Mouse (Mus musculus) heart, embryonic 10.5 days (tissue): ENCODE measurements at regions not wholly inside any gene's neighbourhood (a gene's known extent, or its start where the extent isn't known, plus 50 kb on each side); places are given as distances from the start of the nearest gene placed in this dataset.

Source experiments
- DNase-seq: peaks from one replicate; pipeline ENCODE4 v3.0.0-alpha.2; 2017; ENCODE audit warnings: low spot score
- H3K27ac ChIP-seq: fragments of 300-500 bp; sonication (generic); 2 replicates; pipeline ENCODE4 v1.5.1; 2016; ENCODE audit warnings: mild to moderate bottlenecking
- H3K27me3 ChIP-seq: fragments of 300-500 bp; sonication (generic); 2 replicates; pipeline ENCODE4 v1.6.1; 2016; ENCODE audit warnings: mild to moderate bottlenecking; ENCODE audit not compliant: poor library complexity, insufficient read depth, severe bottlenecking
- H3K36me3 ChIP-seq: fragments of 300-500 bp; sonication (generic); 2 replicates; pipeline ENCODE4 v1.6.1; 2016; ENCODE audit warnings: mild to moderate bottlenecking, moderate library complexity
- H3K4me1 ChIP-seq: fragments of 300-500 bp; sonication (generic); 2 replicates; pipeline ENCODE4 v1.6.1; 2016; ENCODE audit warnings: mild to moderate bottlenecking
- H3K4me3 ChIP-seq: fragments of 300-500 bp; sonication (generic); 2 replicates; pipeline ENCODE4 v1.5.1; 2016; ENCODE audit warnings: mild to moderate bottlenecking, moderate library complexity
- H3K9me3 ChIP-seq: fragments of 300-500 bp; sonication (generic); 2 replicates; pipeline ENCODE4 v1.6.1; 2016; ENCODE audit warnings: mild to moderate bottlenecking, moderate library complexity
- WGBS: fragments of 180-500 bp; shearing (Covaris S2); methylation state at CpG from one replicate; pipeline ENCODE4 v1.1.7; 2016; 5-methylcytosine and 5-hydroxymethylcytosine counted together

DNA sequence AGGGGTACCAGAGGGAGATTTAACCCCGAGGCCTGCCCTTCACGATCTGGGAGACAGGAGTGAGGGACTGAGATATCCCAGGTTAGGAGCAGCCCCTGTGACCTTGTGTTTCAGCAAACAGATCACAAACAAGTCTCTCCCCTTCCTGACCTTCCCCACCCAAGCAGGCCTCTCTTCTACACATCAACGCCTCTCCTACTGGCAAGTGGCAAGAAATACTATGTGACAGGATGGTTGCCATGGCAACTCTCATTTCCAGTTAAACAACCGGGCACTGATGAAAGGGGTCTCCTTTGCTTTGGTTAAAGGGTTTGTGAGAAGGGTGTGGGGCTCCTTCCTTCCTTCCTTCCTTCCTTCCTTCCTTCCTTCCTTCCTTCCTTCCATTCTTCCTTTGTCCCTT lies 134.6 kb upstream of the Gm4791 start:
- no peaks in the 10 kb centered on the region for H3K9me3 ChIP-seq
- no peaks in the 10 kb centered on the region for H3K4me1 ChIP-seq
- no peaks in the 10 kb centered on the region for H3K27me3 ChIP-seq
- H3K4me3 ChIP-seq, result no peak overlapping the region
- WGBS, result 20% methylated on average over 4 of the region's 4 CpGs
- H3K36me3 ChIP-seq, result no peaks in the 10 kb centered on the region
- H3K27ac ChIP-seq, result no peak overlapping the region
- no peak for DNase-seq

DNA sequence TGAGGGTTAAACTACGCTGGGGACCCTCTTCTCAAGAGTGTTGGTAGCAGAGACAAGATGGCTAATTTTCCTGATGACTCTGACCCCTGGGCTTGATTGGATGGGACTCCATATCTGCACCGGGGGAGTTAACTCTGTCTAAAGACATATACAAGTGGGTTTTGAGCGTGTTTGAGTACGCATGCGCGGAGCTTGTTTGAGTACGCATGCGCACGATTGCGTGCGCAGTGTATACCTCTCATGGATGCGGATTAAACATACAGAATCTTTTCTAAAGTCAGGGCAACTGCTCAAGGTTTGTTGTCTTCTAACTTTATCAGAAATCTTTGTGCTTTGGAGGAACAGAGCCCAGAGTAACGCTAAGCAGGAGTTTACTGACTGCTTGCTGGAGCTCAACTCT lies 146.8 kb upstream of the Gm4791 start:
- Histone ChIP-seq H3K27me3 (peaks cover 13% of the 10 kb centered on the region; the same call in 1 of the 2 replicates), H3K4me3 (no peak overlapping the region), H3K36me3 (no peaks in the 10 kb centered on the region), H3K27ac (no peak overlapping the region), H3K4me1 (peaks cover 9% of the 10 kb centered on the region), H3K9me3 (no peaks in the 10 kb centered on the region)
- peak; percentile 60 for DNase-seq
- WGBS, result 90% methylated on average over 13 of the region's 13 CpGs

DNA sequence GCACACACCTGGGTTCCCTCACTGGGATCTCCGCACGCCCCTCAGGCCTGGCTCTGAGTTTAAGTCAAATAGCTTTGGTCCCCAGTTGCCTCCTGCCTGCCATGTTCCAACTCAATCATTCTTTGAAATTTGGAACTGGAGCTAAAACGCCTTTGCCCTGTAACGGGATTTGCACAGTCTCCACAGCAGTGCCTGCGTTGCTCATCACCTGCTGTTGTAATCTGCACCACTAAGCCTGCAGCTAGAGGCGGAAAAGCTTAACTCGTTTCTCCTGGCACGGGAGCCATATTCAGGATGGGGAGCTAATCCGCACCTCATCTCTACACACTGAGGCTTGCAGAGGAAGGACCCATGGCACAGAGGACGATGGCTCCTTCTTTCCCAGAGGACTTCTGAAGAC lies 147.2 kb upstream of the Gm4791 start:
- WGBS, result 74% methylated on average over 10 of the region's 10 CpGs
- DNase-seq, result no peak
- Histone ChIP-seq H3K36me3 (no peaks in the 10 kb centered on the region), H3K27ac (no peak overlapping the region), H3K9me3 (no peaks in the 10 kb centered on the region), H3K27me3 (peaks cover 13% of the 10 kb centered on the region; the same call in 1 of the 2 replicates), H3K4me3 (no peak overlapping the region), H3K4me1 (peaks cover 9% of the 10 kb centered on the region)

DNA sequence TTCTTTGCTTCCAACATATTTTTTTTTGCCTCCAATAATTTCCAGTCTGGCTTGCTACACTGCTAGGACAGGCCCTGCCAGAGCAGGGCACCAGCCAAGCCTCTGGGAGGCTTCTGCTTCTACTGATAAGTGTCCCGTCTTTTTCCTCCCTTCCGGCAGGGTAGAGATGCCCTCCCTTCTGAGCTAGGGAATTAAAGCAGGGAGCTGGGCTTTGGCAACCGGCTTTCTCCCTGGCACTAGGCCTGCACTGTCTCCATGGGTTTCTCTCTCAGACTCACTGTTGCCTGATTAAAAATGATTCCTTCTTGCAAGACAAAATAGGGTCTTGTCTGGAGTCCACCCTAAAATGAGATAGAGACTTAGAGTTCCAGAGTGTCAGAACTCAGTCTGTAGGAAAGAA lies 153.3 kb upstream of the Gm4791 start:
- no peak overlapping the region for H3K27ac ChIP-seq
- H3K9me3 ChIP-seq, result no peaks in the 10 kb centered on the region
- H3K36me3 ChIP-seq, result no peaks in the 10 kb centered on the region
- 37% methylated on average over 3 of the region's 3 CpGs for WGBS
- DNase-seq, result no peak
- no peak overlapping the region for H3K4me3 ChIP-seq
- H3K4me1 ChIP-seq, result peaks cover 9% of the 10 kb centered on the region
- peaks cover 4% of the 10 kb centered on the region for H3K27me3 ChIP-seq

DNA sequence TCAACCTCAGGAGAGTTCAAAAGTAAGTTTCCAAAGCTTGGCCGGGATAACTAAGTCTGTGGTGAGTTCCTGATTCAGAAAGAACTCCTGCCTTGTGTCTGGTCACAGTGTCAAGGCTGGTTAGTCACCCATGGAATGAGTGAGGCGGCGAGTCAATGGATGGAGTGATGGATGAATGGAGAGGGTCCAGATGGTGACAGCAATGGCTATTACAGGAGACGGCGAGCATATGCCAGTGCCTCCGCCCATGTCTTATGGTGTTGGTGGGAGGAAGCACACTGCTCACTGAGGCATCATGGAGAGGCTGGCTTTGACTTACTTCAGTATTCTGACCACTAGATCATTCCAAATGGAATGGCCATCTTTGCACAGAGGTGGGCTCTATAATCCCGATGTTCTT lies 154.8 kb upstream of the Gm4791 start:
- Histone ChIP-seq H3K9me3 (no peaks in the 10 kb centered on the region), H3K4me3 (no peak overlapping the region), H3K27ac (no peak overlapping the region), H3K27me3 (peaks cover 4% of the 10 kb centered on the region), H3K36me3 (no peaks in the 10 kb centered on the region), H3K4me1 (peaks cover under 1% of the 10 kb centered on the region)
- 94% methylated on average over 7 of the region's 7 CpGs for WGBS
- DNase-seq, result no peak

DNA sequence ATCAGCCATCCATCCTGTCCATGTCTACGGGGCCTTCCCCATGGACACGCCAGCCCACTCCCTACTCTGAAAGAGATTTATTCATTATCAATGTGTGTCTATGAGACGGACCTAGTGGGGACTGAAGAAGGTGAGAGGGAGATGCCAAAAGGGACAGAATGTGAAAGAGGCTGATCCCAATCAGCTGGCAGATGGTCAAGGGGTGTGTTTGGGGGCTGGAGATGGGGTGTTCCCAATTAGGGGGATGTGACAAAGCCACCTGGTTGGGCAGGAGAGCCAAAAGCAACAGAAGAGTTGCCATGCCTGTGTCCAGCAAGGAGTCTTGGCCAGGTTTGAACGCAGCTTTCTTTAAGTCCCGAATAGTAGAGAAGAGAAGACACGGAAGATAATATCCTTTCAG lies 157.0 kb upstream of the Gm4791 start:
- DNase-seq, result no peak
- Histone ChIP-seq H3K36me3 (no peaks in the 10 kb centered on the region), H3K4me1 (no peaks in the 10 kb centered on the region), H3K27me3 (peaks cover 4% of the 10 kb centered on the region), H3K9me3 (no peaks in the 10 kb centered on the region), H3K4me3 (no peak overlapping the region), H3K27ac (no peak overlapping the region)
- 81% methylated on average over 6 of the region's 6 CpGs for WGBS

DNA sequence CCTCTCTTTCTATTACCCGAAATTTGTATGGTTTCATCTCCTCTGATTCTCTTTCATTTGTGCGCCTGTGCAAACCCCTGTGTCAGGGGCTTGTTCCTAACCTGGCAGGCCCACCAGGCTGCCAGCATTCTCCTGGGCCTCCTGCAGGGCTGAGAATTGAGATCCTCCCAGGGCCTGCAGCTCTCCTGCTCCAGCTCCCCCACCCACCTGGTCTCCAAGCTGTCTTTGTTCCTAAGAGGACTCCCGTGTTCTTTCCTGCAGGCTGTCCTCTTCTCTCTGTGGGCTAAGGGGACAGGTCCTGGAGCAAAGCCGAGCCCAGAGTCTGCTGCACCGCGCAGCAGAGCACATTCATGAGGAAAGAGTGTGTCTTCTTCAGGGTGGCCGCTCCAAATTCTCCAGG lies 163.3 kb upstream of the Gm4791 start:
- H3K27me3 ChIP-seq, result peaks cover 16% of the 10 kb centered on the region
- DNase-seq, result no peak
- H3K4me3 ChIP-seq, result no peak overlapping the region
- H3K36me3 ChIP-seq, result no peaks in the 10 kb centered on the region
- no peak overlapping the region for H3K27ac ChIP-seq
- H3K9me3 ChIP-seq, result no peaks in the 10 kb centered on the region
- WGBS, result 30% methylated on average over 7 of the region's 7 CpGs
- peaks cover 5% of the 10 kb centered on the region for H3K4me1 ChIP-seq

DNA sequence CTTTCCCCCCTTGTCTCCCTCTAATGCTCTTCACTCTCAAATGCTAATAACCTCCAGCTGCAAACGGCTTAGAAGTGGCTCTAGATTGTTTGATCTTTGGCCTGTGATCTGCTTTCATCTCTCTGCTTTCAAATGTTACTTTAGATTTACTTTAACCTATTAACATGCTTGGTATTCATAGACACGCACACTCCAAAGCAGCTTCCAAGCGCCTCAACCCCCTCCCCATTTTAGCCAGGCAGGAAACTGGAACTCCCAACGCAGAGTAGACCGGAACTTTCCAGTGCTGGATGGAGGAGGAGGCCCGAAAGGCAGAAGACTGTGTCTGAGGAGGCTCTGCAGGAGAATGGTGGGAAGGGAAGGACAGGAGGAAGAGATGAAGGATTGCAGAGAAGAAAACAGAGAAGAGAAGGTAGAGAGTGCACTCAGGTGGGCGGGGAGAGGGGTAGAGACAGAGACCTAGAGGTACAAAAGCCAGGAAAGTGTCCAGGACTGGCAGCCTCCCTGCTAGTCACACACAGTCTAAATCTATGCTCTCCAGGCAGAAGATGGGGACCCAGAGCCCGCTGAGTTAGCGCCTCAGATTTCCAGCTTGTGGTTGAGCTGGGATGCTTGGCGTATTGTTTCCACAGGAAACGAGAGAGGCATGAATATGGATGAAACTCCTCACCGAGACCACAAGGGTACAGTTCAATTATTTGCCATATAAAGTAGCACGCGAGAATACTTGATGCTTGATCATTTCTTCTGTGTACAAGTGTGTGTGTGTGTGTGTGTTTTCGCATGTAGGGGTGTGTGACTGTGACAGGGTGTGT lies 167.6 kb upstream of the Gm4791 start:
- DNase-seq, result no peak
- 52% methylated on average over 15 of the region's 15 CpGs for WGBS
- H3K27me3 ChIP-seq, result peaks cover 23% of the 10 kb centered on the region
- H3K4me1 ChIP-seq, result peaks cover 5% of the 10 kb centered on the region
- H3K9me3 ChIP-seq, result no peaks in the 10 kb centered on the region
- H3K4me3 ChIP-seq, result no peak overlapping the region
- no peaks in the 10 kb centered on the region for H3K36me3 ChIP-seq
- no peak overlapping the region for H3K27ac ChIP-seq

DNA sequence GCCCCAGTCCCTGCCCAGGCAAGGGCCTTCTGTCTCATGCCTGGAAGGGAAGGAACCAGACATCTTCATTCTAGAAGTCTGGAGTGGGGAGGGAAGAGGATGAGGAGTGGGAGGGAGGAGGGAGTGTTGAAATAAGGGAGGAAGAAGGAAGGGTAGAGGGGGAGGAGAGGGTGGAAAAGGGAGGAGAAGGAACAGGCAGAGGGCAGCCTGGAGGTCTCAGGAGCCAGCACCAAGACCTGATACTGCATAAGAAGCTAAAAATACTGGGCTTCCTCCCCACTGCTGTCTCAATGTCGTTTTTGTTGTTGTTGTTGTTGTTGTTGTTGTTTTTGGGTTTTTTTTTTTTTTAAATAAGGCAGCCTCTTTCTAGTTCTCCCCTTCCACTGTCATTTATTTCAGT lies 168.2 kb upstream of the Gm4791 start:
- no peak for DNase-seq
- no peaks in the 10 kb centered on the region for H3K36me3 ChIP-seq
- 10% methylated on average over 1 of the region's 1 CpGs for WGBS

DNA sequence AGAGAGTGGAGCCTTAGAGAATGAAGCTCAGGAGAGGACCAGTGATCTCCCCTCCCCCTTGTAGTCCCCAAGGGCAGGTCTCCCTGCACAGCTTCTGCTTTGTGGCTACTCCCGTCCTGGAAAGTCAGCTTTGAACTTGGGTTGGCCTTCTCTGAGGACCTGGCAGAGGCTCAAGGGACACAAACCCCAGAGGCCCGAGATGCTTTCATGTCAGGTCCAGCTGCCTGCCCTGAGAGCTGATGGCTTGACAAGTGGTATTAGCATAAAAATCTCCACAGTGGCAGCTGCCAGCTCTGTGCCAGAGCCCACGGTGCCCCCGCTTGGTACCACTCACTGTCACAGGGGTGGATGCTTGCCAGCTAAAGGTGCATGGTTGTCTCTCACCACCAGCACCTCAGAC lies 173.8 kb upstream of the Gm4791 start:
- no peak overlapping the region for H3K27ac ChIP-seq
- no peak for DNase-seq

More for the DNA sequence above, 168.2 kb upstream of the Gm4791 start:
- H3K27ac ChIP-seq, result no peak overlapping the region
- peaks cover 23% of the 10 kb centered on the region for H3K27me3 ChIP-seq
- H3K9me3 ChIP-seq, result no peaks in the 10 kb centered on the region
- no peak overlapping the region for H3K4me3 ChIP-seq
- H3K4me1 ChIP-seq, result peaks cover 5% of the 10 kb centered on the region

DNA sequence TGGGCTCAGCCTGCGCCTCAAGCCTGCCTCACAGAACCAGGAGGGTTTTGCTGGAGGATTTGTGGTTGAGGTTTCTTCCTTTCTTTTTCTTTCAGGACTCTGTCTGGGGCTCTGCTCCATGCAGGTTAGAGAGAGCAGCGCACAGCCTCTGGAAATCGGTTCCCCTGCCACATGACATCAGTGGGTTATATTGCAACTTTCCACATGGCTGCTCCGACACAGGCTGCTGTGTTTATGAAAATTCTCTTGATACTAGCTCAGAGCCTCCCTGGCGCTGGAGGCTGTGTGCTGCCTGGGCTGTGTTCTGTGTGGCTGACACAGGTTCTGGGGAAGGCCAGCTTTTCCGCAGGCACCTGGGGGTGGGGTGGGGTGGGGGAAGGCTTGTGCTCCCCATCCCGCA lies 178.7 kb upstream of the Gm4791 start:
- Histone ChIP-seq H3K4me3 (no peak overlapping the region), H3K4me1 (0 out of 2 replicates have a peak, but pooled peaks cover under 1% of the 10 kb centered on the region), H3K27ac (no peak overlapping the region), H3K9me3 (no peaks in the 10 kb centered on the region), H3K36me3 (no peaks in the 10 kb centered on the region), H3K27me3 (peaks cover 31% of the 10 kb centered on the region; the same call in 1 of the 2 replicates)
- DNase-seq, result no peak
- WGBS, result 66% methylated on average over 7 of the region's 7 CpGs

More for the DNA sequence above, 173.8 kb upstream of the Gm4791 start:
- peaks cover 19% of the 10 kb centered on the region; the same call in 1 of the 2 replicates for H3K27me3 ChIP-seq
- H3K9me3 ChIP-seq, result no peaks in the 10 kb centered on the region
- WGBS, result 59% methylated on average over 4 of the region's 4 CpGs
- no peak overlapping the region for H3K4me3 ChIP-seq
- H3K4me1 ChIP-seq, result no peaks in the 10 kb centered on the region; the same call in 1 of the 2 replicates
- no peaks in the 10 kb centered on the region for H3K36me3 ChIP-seq

DNA sequence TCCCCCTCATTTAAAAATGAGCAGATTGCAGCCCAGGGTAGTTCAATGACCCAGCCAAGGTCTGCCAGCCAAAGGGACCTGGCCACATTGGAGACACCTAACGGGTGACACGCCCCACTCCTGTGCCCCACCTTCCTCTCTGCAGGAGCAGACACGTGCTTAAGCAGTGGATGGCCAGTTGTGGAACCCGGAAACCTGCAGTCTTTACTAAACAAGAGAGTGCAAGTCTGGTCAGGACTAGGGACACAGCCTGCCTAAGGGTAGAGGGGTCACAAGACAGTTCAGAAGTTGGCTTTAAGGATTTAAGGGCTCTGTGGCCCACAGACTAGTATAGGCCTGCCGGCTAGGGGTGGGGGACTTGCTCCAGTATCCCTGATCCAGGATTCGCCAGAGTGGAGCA lies 179.2 kb upstream of the Gm4791 start:
- peaks cover 34% of the 10 kb centered on the region; the same call in 1 of the 2 replicates for H3K27me3 ChIP-seq
- H3K27ac ChIP-seq, result no peak overlapping the region
- H3K9me3 ChIP-seq, result no peaks in the 10 kb centered on the region
- no peak for DNase-seq
- no peak overlapping the region for H3K4me3 ChIP-seq
- no peaks in the 10 kb centered on the region for H3K36me3 ChIP-seq
- peaks cover 5% of the 10 kb centered on the region; the same call in 1 of the 2 replicates for H3K4me1 ChIP-seq
- 52% methylated on average over 6 of the region's 6 CpGs for WGBS

DNA sequence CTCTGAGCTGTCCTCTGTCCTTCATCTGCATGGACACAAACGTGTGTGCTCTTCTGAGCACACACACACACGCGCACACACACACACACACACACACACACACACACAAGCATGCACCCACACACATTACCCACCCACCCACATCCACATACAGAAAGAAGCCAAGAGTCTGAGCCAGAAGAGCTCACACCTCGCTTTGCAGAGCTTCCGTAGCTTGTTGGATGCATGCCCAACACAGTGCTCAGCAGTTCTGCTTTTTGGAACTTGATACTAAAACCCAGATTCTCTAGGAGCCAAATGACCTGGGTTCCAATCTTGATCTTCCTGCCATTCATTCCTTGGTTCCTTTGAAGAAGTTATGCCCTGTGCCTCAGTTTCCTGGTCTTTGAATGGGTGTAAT lies 182.4 kb upstream of the Gm4791 start:
- Histone ChIP-seq H3K4me3 (no peak overlapping the region), H3K27ac (no peak overlapping the region), H3K4me1 (peaks cover 5% of the 10 kb centered on the region; the same call in 1 of the 2 replicates), H3K27me3 (peaks cover 52% of the 10 kb centered on the region), H3K9me3 (no peaks in the 10 kb centered on the region), H3K36me3 (no peaks in the 10 kb centered on the region)
- WGBS, result 83% methylated on average over 5 of the region's 5 CpGs
- no peak for DNase-seq
